Mouse (Mus musculus) retina, postnatal 7 days (tissue): ENCODE data around the gene Gm26620.

Source experiments
- DNase-seq: peaks from one replicate; pipeline ENCODE4 v3.0.0-alpha.2; 2012; ENCODE audit warnings: low read depth, low spot score

Gene Gm26620

GRCm38 (mm10) chr1:170911907-170912660 lies 27.2 kb downstream of the Gm26620 start:
- no peak for DNase-seq

- DNase-seq, result no peak
Observed at GRCm38 (mm10) chr1:170912891-170913615, 28.2 kb downstream of the Gm26620 start, which contains the start of gene Fcrlb. Gene Fcrlb, minus strand, starts transcription at chr1:170912941.

GRCm38 (mm10) chr1:170915657-170916056 lies 30.8 kb downstream of the Gm26620 start:
- no peak for DNase-seq

GRCm38 (mm10) chr1:170919308-170919707 lies 34.4 kb downstream of the Gm26620 start:
- no peak for DNase-seq

GRCm38 (mm10) chr1:170924485-170924884 lies 39.6 kb downstream of the Gm26620 start:
- no peak for DNase-seq

- DNase-seq, result no peak
Observed at GRCm38 (mm10) chr1:170926941-170927340, 42.1 kb downstream of the Gm26620 start.

- DNase-seq, result no peak
Observed at GRCm38 (mm10) chr1:170927378-170927777, 42.5 kb downstream of the Gm26620 start, which contains the start of gene Fcrla. Gene Fcrla, minus strand, starts transcription at chr1:170927583.

- DNase-seq, result no peak
Observed at GRCm38 (mm10) chr1:170928467-170928866, 43.6 kb downstream of the Gm26620 start.

GRCm38 (mm10) chr1:170929245-170929644 lies 44.4 kb downstream of the Gm26620 start:
- no peak for DNase-seq

- DNase-seq, result no peak
Observed at GRCm38 (mm10) chr1:170932043-170932442, 47.2 kb downstream of the Gm26620 start.

GRCm38 (mm10) chr1:170933386-170933920 lies 48.6 kb downstream of the Gm26620 start:
- no peak for DNase-seq

- DNase-seq, result no peak
Observed at GRCm38 (mm10) chr1:170933940-170934339, 49.1 kb downstream of the Gm26620 start.

- DNase-seq, result no peak
Observed at GRCm38 (mm10) chr1:170934383-170934782, 49.5 kb downstream of the Gm26620 start.
